Mouse (Mus musculus): ENCODE results near the gene Prkx.

- TF ChIP-seq CTCF (IDR thresholded peaks at IDR 0.05; ENCODE audit: low read depth) (peak; percentile 55), EP300 (IDR thresholded peaks at IDR 0.05; ENCODE audit: low read depth) (no peak)
These were observed 54.7 kb downstream of the Prkx start for GRCm38 (mm10) chrX:77741383-77741782.
